Mouse (Mus musculus): Measurements from ENCODE around the gene Ehd3. TPM values are rescaled to one million over a fixed set of nuclear protein-coding genes. Genes with fewer than 3 reads are reported as not detected.

Gene Ehd3
- polyA plus RNA-seq, 1 experiment from 2014 or later: 10.3 TPM

- 92% methylated on average over 4 of the region's 4 CpGs for WGBS
- no peak overlapping the region for H3K27ac ChIP-seq
- no peak overlapping the region for H3K4me3 ChIP-seq
- no peaks in the 10 kb centered on the region for H3K27me3 ChIP-seq (ENCODE audit: insufficient read depth, poor library complexity, severe bottlenecking)
- H3K4me1 ChIP-seq (replicated peaks): peaks cover 7% of the 10 kb centered on the region
- H3K9me3 ChIP-seq: no peaks in the 10 kb centered on the region
- DNase-seq (ENCODE audit: low spot score): no peak
- no peaks in the 10 kb centered on the region for H3K36me3 ChIP-seq
These were observed 71.3 kb downstream of the Ehd3 start for GRCm38 (mm10) chr17:73875268-73875667.

DNA sequence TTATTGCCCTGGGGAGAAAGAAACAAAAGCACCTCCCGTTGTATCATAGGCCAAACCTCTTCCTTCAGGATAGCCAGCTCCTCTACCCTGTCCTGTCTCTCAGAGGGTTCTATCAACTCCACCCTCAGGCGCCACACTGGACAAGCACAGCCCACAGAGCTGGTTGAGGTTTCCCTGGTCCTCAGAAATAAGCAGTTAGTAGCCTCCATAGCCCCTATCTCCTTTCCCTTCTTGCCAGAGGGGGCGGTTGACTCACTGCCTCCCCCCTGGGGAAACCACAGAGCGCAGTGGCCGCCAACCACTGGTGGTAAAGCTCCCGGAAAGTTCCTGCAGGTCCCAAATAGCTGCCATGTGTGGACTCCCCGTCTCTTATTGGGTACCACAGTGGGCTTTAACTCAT is 71.7 kb downstream of the Ehd3 start:
- peaks cover 7% of the 10 kb centered on the region for H3K4me1 ChIP-seq (replicated peaks)
- no peaks in the 10 kb centered on the region for H3K27me3 ChIP-seq (ENCODE audit: insufficient read depth, poor library complexity, severe bottlenecking)
- 88% methylated on average over 7 of the region's 7 CpGs for WGBS
- no peaks in the 10 kb centered on the region for H3K9me3 ChIP-seq
- H3K36me3 ChIP-seq: no peaks in the 10 kb centered on the region
- DNase-seq (ENCODE audit: low spot score): no peak
- H3K27ac ChIP-seq: no peak overlapping the region
- no peak overlapping the region for H3K4me3 ChIP-seq

DNA sequence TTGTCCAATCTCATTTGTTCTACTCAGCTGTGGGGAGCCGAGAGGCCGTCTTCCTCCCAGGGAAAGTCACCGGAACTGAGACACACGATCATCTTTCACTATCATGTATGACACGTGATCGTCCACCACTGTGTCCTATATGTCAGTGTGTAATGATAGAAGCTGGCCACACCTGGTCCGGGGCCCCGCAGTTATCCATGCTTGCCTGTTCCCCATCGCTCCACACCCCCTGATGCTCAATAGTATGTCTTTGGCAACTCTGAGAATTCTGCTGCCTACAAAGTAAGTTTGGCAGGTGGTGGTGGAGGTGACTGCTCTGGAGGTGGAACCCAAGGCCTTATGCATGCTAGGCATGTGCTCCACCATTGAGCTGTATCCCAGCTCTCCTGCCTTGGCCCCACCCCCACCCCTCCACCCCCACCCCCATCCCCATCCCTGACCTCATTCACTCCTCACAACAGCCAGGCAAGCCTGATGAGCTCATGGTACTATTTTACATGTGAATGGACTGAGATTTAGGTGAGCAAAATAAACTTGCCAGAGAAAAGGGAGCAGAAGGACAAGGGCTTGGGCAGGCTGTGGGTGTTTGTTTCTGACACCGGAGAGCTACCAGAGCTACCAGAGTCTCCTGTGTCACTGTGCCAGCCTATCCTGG is 75.5 kb downstream of the Ehd3 start:
- no peak for DNase-seq (ENCODE audit: low spot score)
- H3K9me3 ChIP-seq: no peaks in the 10 kb centered on the region
- H3K4me1 ChIP-seq (replicated peaks): peaks cover 7% of the 10 kb centered on the region
- no peak overlapping the region; the same call in 1 of the 2 replicates for H3K27ac ChIP-seq
- 93% methylated on average over 10 of the region's 10 CpGs for WGBS
- H3K36me3 ChIP-seq: no peaks in the 10 kb centered on the region
- H3K4me3 ChIP-seq: no peak overlapping the region
- no peaks in the 10 kb centered on the region for H3K27me3 ChIP-seq (ENCODE audit: insufficient read depth, poor library complexity, severe bottlenecking)

- Histone ChIP-seq H3K36me3 (no peaks in the 10 kb centered on the region), H3K27me3 (ENCODE audit: insufficient read depth, poor library complexity, severe bottlenecking) (no peaks in the 10 kb centered on the region), H3K27ac (no peak overlapping the region), H3K9me3 (no peaks in the 10 kb centered on the region), H3K4me1 (replicated peaks) (peaks cover 7% of the 10 kb centered on the region), H3K4me3 (no peak overlapping the region)
- 88% methylated on average over 6 of the region's 6 CpGs for WGBS
- no peak for DNase-seq (ENCODE audit: low spot score)
These were observed 76.4 kb downstream of the Ehd3 start for GRCm38 (mm10) chr17:73880286-73880685.

- no peak for DNase-seq (ENCODE audit: low spot score)
- H3K27ac ChIP-seq: no peak overlapping the region
- WGBS: 81% methylated on average over 6 of the region's 6 CpGs
- H3K27me3 ChIP-seq (ENCODE audit: insufficient read depth, poor library complexity, severe bottlenecking): no peaks in the 10 kb centered on the region
- peaks cover 7% of the 10 kb centered on the region for H3K4me1 ChIP-seq (replicated peaks)
- no peak overlapping the region for H3K4me3 ChIP-seq
- no peaks in the 10 kb centered on the region for H3K9me3 ChIP-seq
- H3K36me3 ChIP-seq: no peaks in the 10 kb centered on the region
These were observed 77.4 kb downstream of the Ehd3 start for GRCm38 (mm10) chr17:73881295-73881694.

Other genes with a start within 250 kb of the Ehd3 start
- gene Galnt14, start 93.7 kb upstream of the Ehd3 start, polyA plus RNA-seq (2016; fragmentation: Nextera tagmentation; extraction: Ambion mirVana): 2.0 and 5.3 TPM in 2 replicates
- 0.22 and 0.31 TPM in 2 replicates for gene Xdh, start 146.1 kb downstream of the Ehd3 start, polyA plus RNA-seq (2016; fragmentation: Nextera tagmentation; extraction: Ambion mirVana)
- not detected in 2 replicates for gene Srd5a2, start 243.8 kb downstream of the Ehd3 start, polyA plus RNA-seq (2016; fragmentation: Nextera tagmentation; extraction: Ambion mirVana)

Measured in hindbrain, embryonic 10.5 days (tissue).